Mouse (Mus musculus) lung, adult 18-20 months (tissue): ENCODE measurements around the gene Zfand2a.

Experiments
- DNase-seq, 2 experiments: peaks; one replicate each; pipeline ENCODE4 v3.0.0; 2022; ENCODE audit warnings: mixed read lengths in 2 of 2

Gene Zfand2a

GRCm38 (mm10) chr5:139484185-139484814 lies at the start of gene Zfand2a:
Zfand2a (minus strand) TSS chr5:139484549.
- peak; percentile 99 for DNase-seq

GRCm38 (mm10) chr5:139528851-139529250 lies 44.5 kb upstream of the Zfand2a start:
- no peak for DNase-seq

- DNase-seq: no peak
Observed at GRCm38 (mm10) chr5:139521987-139522386, 37.6 kb upstream of the Zfand2a start.

GRCm38 (mm10) chr5:139520069-139520834 lies 35.9 kb upstream of the Zfand2a start:
- no peak for DNase-seq

DNA sequence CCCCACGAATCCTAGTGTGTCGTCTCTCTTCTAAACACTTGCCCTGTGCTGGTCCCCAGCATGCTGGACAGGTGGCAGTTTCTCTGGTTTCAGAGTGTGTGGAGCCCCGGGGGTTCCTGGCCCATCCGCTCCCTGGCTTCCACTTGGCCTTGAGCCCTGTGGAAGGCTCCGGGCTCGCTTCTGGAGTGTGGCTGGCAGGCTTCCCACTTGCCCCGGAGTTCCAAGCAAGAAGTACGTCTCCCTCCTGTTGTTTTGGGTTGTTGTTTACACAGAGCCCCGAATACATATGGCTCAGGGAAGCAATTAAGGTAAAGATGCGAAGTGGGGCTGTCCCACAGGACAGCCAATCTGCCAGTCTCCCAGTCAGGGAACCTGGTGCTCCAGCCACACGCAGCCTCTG lies 31.9 kb upstream of the Zfand2a start:
- no peak for DNase-seq

DNA sequence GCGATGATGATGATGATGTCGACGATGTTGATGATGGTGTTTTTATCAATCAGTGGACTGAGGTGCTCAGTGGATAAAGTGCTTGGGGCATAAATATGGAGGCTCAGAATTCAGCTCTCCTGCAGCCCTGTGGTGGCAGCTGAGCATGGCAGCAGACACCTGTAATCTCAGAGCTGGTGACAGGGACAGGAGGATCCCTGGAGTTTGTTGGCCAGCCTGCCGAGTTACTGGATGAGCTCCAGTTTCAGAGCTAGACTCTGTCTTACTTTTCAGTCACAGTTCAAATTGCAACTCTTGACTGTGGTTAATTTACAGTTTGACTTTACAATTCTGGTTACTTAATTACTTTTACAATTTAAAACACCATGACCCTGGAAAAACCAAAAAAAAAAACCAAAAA lies 27.9 kb upstream of the Zfand2a start:
- DNase-seq: no peak

- peak; percentile 10 to 13 for DNase-seq
Observed at GRCm38 (mm10) chr5:139510682-139511366, 26.5 kb upstream of the Zfand2a start.

- no peak for DNase-seq
Observed at GRCm38 (mm10) chr5:139506207-139506606, 21.9 kb upstream of the Zfand2a start.

DNA sequence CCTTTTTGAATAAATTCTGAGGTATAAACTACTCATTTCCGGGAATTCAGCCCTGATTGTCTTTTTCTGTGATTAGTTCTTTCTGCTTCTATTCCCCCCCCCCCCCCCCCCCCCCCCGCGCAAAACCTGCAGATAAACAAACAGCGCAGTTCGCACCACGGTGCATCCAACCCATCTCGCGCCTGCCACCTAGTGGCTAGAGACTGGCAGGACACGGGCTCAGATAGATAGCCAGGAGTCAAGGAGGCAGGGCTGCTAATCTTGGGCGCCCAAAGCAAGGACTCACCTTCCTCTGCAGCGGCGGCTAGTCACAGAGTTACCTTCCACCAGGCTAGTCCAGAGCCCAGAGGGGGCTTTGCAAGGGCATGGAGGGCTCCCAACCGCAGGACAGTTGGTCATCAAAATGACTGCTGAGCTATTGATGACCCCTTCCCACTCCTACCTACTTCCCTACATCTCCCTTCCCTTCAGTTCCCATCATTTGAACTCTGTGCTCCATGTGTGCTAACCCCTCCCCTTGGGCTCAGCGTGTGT lies 20.8 kb upstream of the Zfand2a start:
- DNase-seq: peak; percentile 73 to 80

DNA sequence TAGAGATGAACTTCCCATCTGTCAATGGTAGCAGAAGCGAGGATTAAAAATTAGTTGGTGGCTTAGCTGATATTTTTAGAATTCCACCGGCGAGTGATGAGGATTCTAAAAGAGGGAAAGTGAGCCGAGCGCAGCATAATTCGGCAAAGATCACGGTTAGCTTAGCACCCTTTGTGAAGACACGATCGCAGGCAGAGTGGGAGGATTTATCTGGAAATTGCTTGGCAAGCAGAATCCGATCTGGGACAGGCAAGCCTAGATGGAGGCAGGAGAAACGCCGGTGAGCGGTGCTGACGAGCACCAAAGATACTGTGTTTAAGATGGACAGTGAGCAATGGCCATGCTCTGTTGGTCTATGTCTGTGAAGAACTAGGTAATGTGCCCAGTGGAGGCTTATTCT lies 17.9 kb upstream of the Zfand2a start:
- DNase-seq: no peak

GRCm38 (mm10) chr5:139498791-139499190 lies 14.4 kb upstream of the Zfand2a start:
- DNase-seq: no peak

GRCm38 (mm10) chr5:139496939-139497338 lies 12.6 kb upstream of the Zfand2a start:
- no peak for DNase-seq

DNA sequence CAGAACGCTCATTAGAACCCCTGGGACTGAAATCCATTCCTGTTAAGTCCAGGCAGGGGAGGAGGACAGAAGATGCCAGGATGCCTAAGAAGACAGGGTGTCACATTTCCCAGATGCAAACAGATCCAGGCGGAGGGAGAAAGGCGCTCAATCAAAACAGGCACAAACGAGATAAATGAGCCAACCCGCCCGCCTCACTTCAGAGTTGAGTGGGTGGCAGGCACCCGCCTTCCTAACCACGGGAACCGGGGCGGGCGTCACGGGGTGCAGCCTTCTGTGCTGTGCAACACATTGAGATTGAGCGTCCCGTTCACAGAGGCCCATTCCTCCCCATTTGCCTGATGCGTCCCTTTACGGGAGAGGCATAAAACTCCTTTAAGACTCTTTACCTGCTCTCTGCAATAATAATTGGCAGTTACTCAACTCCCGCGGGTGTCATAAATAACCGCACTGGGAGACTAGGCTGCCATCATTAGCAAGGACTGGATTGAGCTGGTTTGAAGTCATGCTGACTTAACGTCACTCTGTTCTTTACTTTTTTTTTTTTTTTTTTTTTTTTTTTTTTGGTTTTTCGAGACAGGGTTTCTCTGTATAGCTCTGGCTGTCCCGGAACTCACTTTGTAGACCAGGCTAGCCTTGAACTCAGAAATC lies 10.8 kb upstream of the Zfand2a start:
- no peak for DNase-seq

GRCm38 (mm10) chr5:139493690-139494089 lies 9.3 kb upstream of the Zfand2a start:
- no peak for DNase-seq

DNA sequence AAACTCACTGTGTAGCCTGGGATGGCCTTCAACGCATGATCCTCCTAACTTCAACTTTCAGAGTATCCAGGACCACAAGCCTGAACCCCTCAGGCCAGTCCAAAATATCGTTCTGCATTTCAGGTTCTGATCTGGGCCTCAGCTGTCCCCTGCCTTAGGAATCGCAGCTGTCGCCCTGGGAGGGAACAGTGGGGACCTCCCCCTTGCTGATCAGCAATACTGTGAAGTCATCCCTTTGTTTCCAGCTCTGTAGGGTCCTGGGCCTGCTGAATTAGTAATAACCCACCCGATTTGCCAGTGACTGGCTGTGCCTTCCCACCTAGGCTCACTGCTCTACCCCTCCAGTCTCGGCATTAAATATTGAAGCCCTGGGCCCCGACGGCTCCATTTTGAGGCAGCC lies 7.0 kb upstream of the Zfand2a start:
- DNase-seq: no peak

DNA sequence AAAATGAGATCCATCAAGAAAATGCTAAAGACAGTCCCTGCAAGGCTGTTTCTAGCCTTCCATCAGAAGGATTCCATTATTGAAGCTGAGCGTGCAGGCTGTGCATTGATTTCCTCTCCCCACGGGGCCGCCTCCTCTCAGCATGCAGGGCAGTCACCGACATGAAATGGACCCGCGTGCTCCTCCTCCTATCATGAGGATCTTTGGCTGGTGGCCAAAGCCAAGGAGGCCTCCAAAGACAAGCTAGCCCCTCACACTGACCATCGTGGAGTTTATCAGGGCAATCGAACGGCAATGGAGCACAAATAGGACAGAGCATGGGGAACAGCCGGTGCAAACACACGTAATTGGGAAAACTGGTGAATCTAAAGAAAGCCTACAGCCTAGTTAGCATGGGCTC lies 5.8 kb upstream of the Zfand2a start:
- no peak for DNase-seq

- DNase-seq: peak in 1 of 2 experiments; percentile 42
Observed at GRCm38 (mm10) chr5:139483171-139483848, 1.0 kb downstream of the Zfand2a start.

DNA sequence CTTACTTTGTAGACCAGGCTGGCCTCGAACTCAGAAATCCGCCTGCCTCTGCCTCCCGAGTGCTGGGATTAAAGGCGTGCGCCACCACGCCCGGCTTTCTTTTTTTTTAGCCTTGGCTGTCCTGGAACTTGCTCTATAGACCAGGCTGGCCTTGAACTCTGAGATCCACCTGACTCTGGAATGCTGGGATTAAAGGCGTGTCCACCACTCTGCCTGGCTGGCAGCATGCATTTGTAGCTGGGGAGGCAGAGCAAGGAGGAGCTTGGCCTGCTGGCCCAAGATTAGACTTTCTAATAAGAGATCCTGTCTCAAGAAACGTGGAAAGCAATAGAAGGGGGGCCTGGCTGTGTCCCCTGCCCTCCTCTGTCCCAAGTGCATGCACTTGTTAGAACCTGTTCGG lies 3.9 kb downstream of the Zfand2a start:
- no peak for DNase-seq

DNA sequence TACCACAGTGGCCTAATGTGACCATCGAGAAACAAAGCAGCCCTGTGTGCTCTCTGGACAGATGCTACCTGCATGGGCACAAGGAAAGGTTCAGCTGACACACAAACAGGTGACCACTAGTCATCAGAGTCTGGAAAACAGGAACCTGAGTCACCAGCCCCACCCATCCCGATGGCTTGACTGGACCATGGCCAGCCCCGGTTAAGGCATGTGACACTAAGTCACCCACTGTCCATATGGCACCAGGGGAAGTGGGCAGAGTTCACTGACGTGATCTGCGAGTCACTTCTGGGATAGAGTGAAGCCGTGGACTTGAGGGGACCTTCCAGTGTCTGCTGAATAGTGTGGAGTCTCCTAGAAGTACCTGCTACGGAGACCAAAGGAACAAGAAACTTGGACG lies 5.3 kb downstream of the Zfand2a start:
- DNase-seq: peak; percentile 61 to 63

DNA sequence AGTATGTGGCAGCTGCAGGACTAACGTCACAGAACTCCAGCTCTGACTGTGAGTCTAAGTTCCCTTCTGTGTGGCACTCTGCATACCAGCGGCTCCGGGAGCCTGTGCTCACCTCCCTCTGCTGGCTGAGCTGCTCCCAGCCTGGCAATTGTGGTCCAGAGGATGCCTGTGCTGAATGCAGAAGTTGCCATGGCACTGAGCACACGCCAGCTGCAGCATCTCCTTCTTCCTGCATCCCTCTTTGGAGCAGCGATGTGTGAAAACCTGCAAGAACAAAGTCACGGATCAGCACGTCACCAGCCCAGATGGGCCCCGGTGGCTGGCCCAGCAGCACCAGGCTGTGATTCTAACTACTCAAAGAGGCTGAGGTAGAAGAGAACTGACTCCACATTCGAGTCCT lies 9.6 kb downstream of the Zfand2a start:
- no peak for DNase-seq

DNA sequence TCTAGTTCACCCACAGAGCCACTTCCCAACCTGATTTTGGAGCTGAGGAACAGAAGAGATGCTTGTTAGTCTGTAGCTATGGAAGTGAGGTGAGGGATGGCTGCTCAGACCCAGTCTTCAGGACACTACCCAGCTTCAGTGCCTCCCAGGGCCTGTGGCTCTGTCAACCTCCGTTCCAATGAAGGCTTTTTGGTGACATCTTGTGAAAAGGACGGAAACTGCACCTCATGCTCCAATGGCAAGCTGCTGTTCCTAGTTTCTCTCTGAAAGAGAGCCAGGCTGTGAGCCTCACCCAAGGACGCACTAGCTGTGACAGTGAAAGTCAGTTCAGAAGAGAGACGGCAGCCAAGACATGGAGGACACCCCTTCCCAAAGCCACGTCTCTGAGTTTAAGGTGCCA lies 16.4 kb downstream of the Zfand2a start:
- DNase-seq: no peak

DNA sequence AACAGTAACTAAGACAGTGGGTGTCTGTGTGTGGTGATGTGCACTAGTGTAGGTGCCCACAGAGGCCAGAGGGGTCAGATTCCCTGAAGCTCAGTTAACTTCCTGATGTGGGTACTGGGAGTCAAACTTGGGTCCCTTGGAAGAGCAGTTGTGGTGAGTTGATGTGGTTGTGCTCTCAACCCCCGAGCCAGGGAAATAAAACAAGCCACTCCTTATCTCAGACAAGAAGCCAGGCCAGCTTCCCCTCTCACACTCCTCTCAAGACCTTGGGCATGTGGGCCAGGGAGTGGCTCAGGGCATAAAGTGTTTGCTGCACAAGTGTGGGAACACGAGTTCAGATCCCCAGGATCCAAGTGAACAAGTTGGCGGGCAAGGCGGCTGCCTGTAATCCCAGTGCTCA lies 17.5 kb downstream of the Zfand2a start:
- DNase-seq: no peak

GRCm38 (mm10) chr5:139466373-139466772 lies 18.0 kb downstream of the Zfand2a start:
- DNase-seq: no peak
